Mouse (Mus musculus) liver, embryonic 16.5 days (tissue): Measurements from ENCODE around the gene 4930595D18Rik. TPM values are rescaled to one million over a fixed set of nuclear protein-coding genes. Genes with fewer than 3 reads are reported as not detected.

Experiments
- ATAC-seq: fragments of 200-750 bp; cut with Nextera tagmentation; 2 replicates; pipeline ENCODE4 v1.8.0; 2017; ENCODE audit warnings: low read depth, mild to moderate bottlenecking, moderate number of reproducible peaks, moderate library complexity
- H3K27ac ChIP-seq: fragments of 300-500 bp; sonication (generic); 2 replicates; pipeline ENCODE4 v1.5.1; 2014; ENCODE audit warnings: mild to moderate bottlenecking, low read length
- H3K27me3 ChIP-seq: fragments of 300-500 bp; sonication (generic); 2 replicates; pipeline ENCODE4 v1.6.1; 2014; ENCODE audit warnings: low read depth, low read length, mixed read lengths; ENCODE audit not compliant: control insufficient read depth, insufficient read depth
- H3K36me3 ChIP-seq: fragments of 300-500 bp; sonication (generic); 2 replicates; pipeline ENCODE4 v1.6.1; 2014; ENCODE audit warnings: mild to moderate bottlenecking; ENCODE audit not compliant: control insufficient read depth, insufficient read depth
- H3K4me1 ChIP-seq: fragments of 300-500 bp; sonication (generic); 2 replicates; pipeline ENCODE4 v1.6.1; 2014; ENCODE audit warnings: low read depth, low read length, mixed read lengths; ENCODE audit not compliant: control insufficient read depth
- H3K4me2 ChIP-seq: fragments of 300-500 bp; sonication (generic); 2 replicates; pipeline ENCODE4 v1.6.1; 2014; ENCODE audit warnings: low read depth, low read length, mixed read lengths
- H3K4me3 ChIP-seq: fragments of 300-500 bp; sonication (generic); 2 replicates; pipeline ENCODE4 v1.5.1; 2014; ENCODE audit warnings: low read depth, mild to moderate bottlenecking, low read length
- H3K9ac ChIP-seq: fragments of 300-500 bp; sonication (generic); 2 replicates; pipeline ENCODE4 v1.6.1; 2014; ENCODE audit warnings: low read depth, low read length
- H3K9me3 ChIP-seq: fragments of 300-500 bp; sonication (generic); replicated peaks from 2 replicates; pipeline ENCODE4 v1.6.1; 2016; ENCODE audit warnings: low read length; ENCODE audit not compliant: control insufficient read depth
- WGBS: fragments of 180-500 bp; shearing (Covaris S2); extraction: QIAGEN DNeasy Blood & Tissue Kit; methylation state at CpG from one replicate; pipeline ENCODE4 v1.1.7; 2014; ENCODE audit not compliant: insufficient replicate concordance; 5-methylcytosine and 5-hydroxymethylcytosine counted together
- polyA plus RNA-seq: library from polyadenylated mRNA; unstranded; fragments of >200 nt; fragmentation: Nextera tagmentation; extraction: Ambion mirVana; gene quantifications from 2 replicates; pipeline ENCODE4 v1.2.1, GENCODE M21; 2015

4930595D18Rik gene
- polyA plus RNA-seq: not detected in 2 replicates

GRCm38 (mm10) chr12:111184476-111184875, at the start of gene 4930595D18Rik:
Gene 4930595D18Rik, minus strand, starts transcription at chr12:111184491.
- Histone ChIP-seq H3K27ac (no peak within 1 kb of the TSS), H3K9me3 (no peaks in the 10 kb centered on the region), H3K27me3 (no peaks in the 10 kb centered on the region), H3K4me1 (no peaks in the 10 kb centered on the region), H3K36me3 (no peaks in the 10 kb centered on the region), H3K4me2 (no peak within 1 kb of the TSS), H3K4me3 (no peak within 1 kb of the TSS), H3K9ac (no peak within 1 kb of the TSS)
- ATAC-seq: no peak
- WGBS: 46% methylated on average over 5 of the region's 5 CpGs

GRCm38 (mm10) chr12:111233798-111234197, 49.5 kb upstream of the 4930595D18Rik start:
- Histone ChIP-seq H3K27ac (no peak overlapping the region), H3K9ac (no peak overlapping the region), H3K4me1 (peaks cover 2% of the 10 kb centered on the region; the same call in 1 of the 2 replicates), H3K36me3 (no peaks in the 10 kb centered on the region), H3K9me3 (no peaks in the 10 kb centered on the region), H3K4me3 (no peak overlapping the region), H3K4me2 (no peak overlapping the region), H3K27me3 (no peaks in the 10 kb centered on the region)
- no peak for ATAC-seq
- 74% methylated on average over 4 of the region's 4 CpGs for WGBS

- ATAC-seq: no peak
- H3K4me2 ChIP-seq: no peak overlapping the region
- no peak overlapping the region for H3K27ac ChIP-seq
- no peaks in the 10 kb centered on the region for H3K36me3 ChIP-seq
- no peak overlapping the region for H3K9ac ChIP-seq
- H3K27me3 ChIP-seq: no peaks in the 10 kb centered on the region
- H3K4me1 ChIP-seq: peaks cover 2% of the 10 kb centered on the region; the same call in 1 of the 2 replicates
- H3K4me3 ChIP-seq: no peak overlapping the region
- 71% methylated on average over 2 of the region's 2 CpGs for WGBS
- H3K9me3 ChIP-seq: no peaks in the 10 kb centered on the region
These were observed 46.5 kb upstream of the 4930595D18Rik start for GRCm38 (mm10) chr12:111230793-111231192.

- no peak for ATAC-seq
- Histone ChIP-seq H3K36me3 (no peaks in the 10 kb centered on the region), H3K4me3 (no peak overlapping the region), H3K27ac (no peak overlapping the region), H3K27me3 (no peaks in the 10 kb centered on the region), H3K4me1 (no peaks in the 10 kb centered on the region), H3K9ac (no peak overlapping the region), H3K9me3 (no peaks in the 10 kb centered on the region), H3K4me2 (no peak overlapping the region)
- 79% methylated on average over 5 of the region's 5 CpGs for WGBS
These were observed 44.2 kb upstream of the 4930595D18Rik start for GRCm38 (mm10) chr12:111228488-111228887.

- ATAC-seq: no peak
- Histone ChIP-seq H3K27me3 (no peaks in the 10 kb centered on the region), H3K9me3 (no peaks in the 10 kb centered on the region), H3K4me2 (no peak overlapping the region), H3K9ac (no peak overlapping the region), H3K27ac (no peak overlapping the region), H3K4me3 (no peak overlapping the region), H3K4me1 (no peaks in the 10 kb centered on the region), H3K36me3 (0 out of 2 replicates have a peak, but pooled peaks cover 1% of the 10 kb centered on the region)
- 39% methylated on average over 4 of the region's 4 CpGs for WGBS
These were observed 43.1 kb upstream of the 4930595D18Rik start for GRCm38 (mm10) chr12:111227410-111227809.

- Histone ChIP-seq H3K9ac (no peak overlapping the region), H3K36me3 (peaks cover 5% of the 10 kb centered on the region; the same call in 1 of the 2 replicates), H3K9me3 (no peaks in the 10 kb centered on the region), H3K27ac (no peak overlapping the region), H3K4me1 (no peaks in the 10 kb centered on the region), H3K4me2 (no peak overlapping the region), H3K27me3 (no peaks in the 10 kb centered on the region), H3K4me3 (no peak overlapping the region)
- no peak for ATAC-seq
- WGBS: 71% methylated on average over 10 of the region's 10 CpGs
These were observed 41.0 kb upstream of the 4930595D18Rik start for GRCm38 (mm10) chr12:111225197-111225780.

- no peak overlapping the region for H3K4me3 ChIP-seq
- no peaks in the 10 kb centered on the region for H3K4me1 ChIP-seq
- no peak for ATAC-seq
- no peak overlapping the region for H3K4me2 ChIP-seq
- H3K9me3 ChIP-seq: no peaks in the 10 kb centered on the region
- H3K27ac ChIP-seq: no peak overlapping the region
- peaks cover 5% of the 10 kb centered on the region; the same call in 1 of the 2 replicates for H3K36me3 ChIP-seq
- WGBS: 77% methylated on average over 6 of the region's 6 CpGs
- H3K27me3 ChIP-seq: no peaks in the 10 kb centered on the region
- no peak overlapping the region for H3K9ac ChIP-seq
These were observed 34.6 kb upstream of the 4930595D18Rik start for GRCm38 (mm10) chr12:111218867-111219266.

GRCm38 (mm10) chr12:111211729-111212128, 27.4 kb upstream of the 4930595D18Rik start:
- Histone ChIP-seq H3K36me3 (no peaks in the 10 kb centered on the region), H3K4me3 (no peak overlapping the region), H3K9ac (no peak overlapping the region), H3K27me3 (no peaks in the 10 kb centered on the region), H3K27ac (no peak overlapping the region), H3K4me2 (no peak overlapping the region), H3K9me3 (no peaks in the 10 kb centered on the region), H3K4me1 (no peaks in the 10 kb centered on the region)
- ATAC-seq: no peak
- WGBS: 68% methylated on average over 5 of the region's 5 CpGs

GRCm38 (mm10) chr12:111207641-111208040, 23.4 kb upstream of the 4930595D18Rik start:
- Histone ChIP-seq H3K9ac (no peak overlapping the region), H3K27me3 (no peaks in the 10 kb centered on the region), H3K27ac (no peak overlapping the region), H3K4me2 (no peak overlapping the region), H3K4me3 (no peak overlapping the region), H3K9me3 (no peaks in the 10 kb centered on the region), H3K4me1 (no peaks in the 10 kb centered on the region), H3K36me3 (no peaks in the 10 kb centered on the region)
- no peak for ATAC-seq
- 50% methylated on average over 3 of the region's 3 CpGs for WGBS
